18 mouse cellular contexts compared by ENCODE assay signal in genomic region chr17:14252456-14252855, GRCm38 (mm10). TPM values are rescaled to one million over a fixed set of nuclear protein-coding genes. Genes with fewer than 3 reads are reported as not detected.
A peak's percentile ranks its signal among the peaks of the same experiment; 100 is the strongest.
DNase-seq lines count a peak whose midpoint lies in the region; ATAC-seq lines count a peak whose summit lies in the region.
"Had no signal": no experiment of that assay in that cellular context is flagged by ENCODE, and none has a peak within 500 bp of the region (broad histone marks: within the 10 kb centered on the region; RNA-seq: fewer than 3 reads in every experiment).

No protein-coding gene starts in this region.

- no peaks in the 10 kb centered on the region for H3K27me3 ChIP-seq in intestine, embryonic 15.5 days (replicated peaks)
- 0 out of 2 replicates have a peak, but pooled peaks cover 4% of the 10 kb centered on the region for H3K27me3 ChIP-seq in kidney, embryonic 15.5 days
- H3K27me3 ChIP-seq in forebrain, embryonic 11.5 days (ENCODE audit: control insufficient read depth, insufficient read depth, low read length): no peaks in the 10 kb centered on the region
- H3K27me3 ChIP-seq: stomach, embryonic 15.5 days had no signal

- H3K36me3 ChIP-seq in intestine, embryonic 15.5 days: no peaks in the 10 kb centered on the region
- H3K36me3 ChIP-seq in kidney, embryonic 15.5 days: no peaks in the 10 kb centered on the region
- H3K36me3 ChIP-seq in forebrain, embryonic 11.5 days (ENCODE audit: control insufficient read depth, insufficient read depth, low read length): no peaks in the 10 kb centered on the region
- H3K36me3 ChIP-seq: embryonic facial prominence, embryonic 15.5 days; heart, embryonic 15.5 days; stomach, embryonic 15.5 days had no signal

- H3K9ac ChIP-seq in intestine, embryonic 15.5 days: no peak overlapping the region
- no peak overlapping the region for H3K9ac ChIP-seq in kidney, embryonic 15.5 days
- no peak overlapping the region for H3K9ac ChIP-seq in forebrain, embryonic 11.5 days (ENCODE audit: low read length)
- H3K9ac ChIP-seq: embryonic facial prominence, embryonic 15.5 days; heart, embryonic 15.5 days; liver, embryonic 14.5 days; stomach, embryonic 15.5 days had no signal

- no peak overlapping the region for H3K4me3 ChIP-seq in intestine, embryonic 15.5 days (replicated peaks)
- no peak overlapping the region for H3K4me3 ChIP-seq in kidney, embryonic 15.5 days (replicated peaks)
- H3K4me3 ChIP-seq in forebrain, embryonic 11.5 days (ENCODE audit: low read depth, low read length): no peak overlapping the region
- H3K4me3 ChIP-seq: embryonic facial prominence, embryonic 15.5 days; heart, embryonic 15.5 days; megakaryocyte, embryonic 14.5 days; stomach, embryonic 15.5 days had no signal

- intact Hi-C loops in gastrocnemius, postnatal 14 days (cut with DNase I; ENCODE audit: low total_unique reads): no loop called here

- H3K4me1 ChIP-seq in intestine, embryonic 15.5 days (replicated peaks): peaks cover 19% of the 10 kb centered on the region
- H3K4me1 ChIP-seq in kidney, embryonic 15.5 days: peaks cover 25% of the 10 kb centered on the region
- H3K4me1 ChIP-seq in forebrain, embryonic 11.5 days (replicated peaks; ENCODE audit: control insufficient read depth, insufficient read depth, low read length): no peaks in the 10 kb centered on the region

- no peak overlapping the region for H3K27ac ChIP-seq in intestine, embryonic 15.5 days
- no peak overlapping the region for H3K27ac ChIP-seq in kidney, embryonic 15.5 days
- no peak overlapping the region for H3K27ac ChIP-seq in forebrain, embryonic 11.5 days (ENCODE audit: low read depth, low read length)
- H3K27ac ChIP-seq: embryonic facial prominence, embryonic 15.5 days; heart, embryonic 15.5 days; hindbrain, postnatal 0 days; kidney, postnatal 0 days; liver, embryonic 14.5 days; stomach, embryonic 15.5 days had no signal

- ATAC-seq in intestine, embryonic 15.5 days: peak; percentile 39; the same call in 1 of the 2 replicates
- no peak for ATAC-seq in kidney, embryonic 15.5 days (replicated peaks; ENCODE audit: low FRiP score)
- ATAC-seq in forebrain, embryonic 11.5 days (replicated peaks; ENCODE audit: low FRiP score): no peak
- ATAC-seq: hindbrain, postnatal 0 days had no signal

- no peak overlapping the region for H3K4me2 ChIP-seq in intestine, embryonic 15.5 days (replicated peaks)
- H3K4me2 ChIP-seq in kidney, embryonic 15.5 days: no peak overlapping the region
- H3K4me2 ChIP-seq in forebrain, embryonic 11.5 days (ENCODE audit: low read depth, low read length, severe bottlenecking): no peak overlapping the region
- H3K4me2 ChIP-seq: embryonic facial prominence, embryonic 15.5 days; heart, embryonic 15.5 days; stomach, embryonic 15.5 days had no signal

- DNase-seq in kidney, postnatal 10 days: peak; percentile 40
- no peak for DNase-seq in kidney, adult 9 months
- peak; percentile 69 for DNase-seq in NIH3T3 (ENCODE audit: low read depth)
- peak; percentile 50 for DNase-seq in gastrocnemius, postnatal 14 days
- DNase-seq in forebrain, embryonic 11.5 days (ENCODE audit: low spot score): no peak
- DNase-seq: cerebellum, adult 11-12 months; layer of hippocampus, adult 9-11 months had no signal

- H3K9me3 ChIP-seq in intestine, embryonic 15.5 days: no peaks in the 10 kb centered on the region
- H3K9me3 ChIP-seq in kidney, embryonic 15.5 days (replicated peaks): no peaks in the 10 kb centered on the region
- H3K9me3 ChIP-seq in forebrain, embryonic 11.5 days (ENCODE audit: control insufficient read depth, low read length): no peaks in the 10 kb centered on the region
- H3K9me3 ChIP-seq: embryonic facial prominence, embryonic 15.5 days; heart, embryonic 15.5 days; megakaryocyte, embryonic 14.5 days; stomach, embryonic 15.5 days had no signal

- 49% methylated on average over 7 of the region's 7 CpGs for WGBS in intestine, embryonic 15.5 days
- 69% methylated on average over 7 of the region's 7 CpGs for WGBS in kidney, embryonic 15.5 days
- WGBS in forebrain, embryonic 11.5 days: 81% methylated on average over 7 of the region's 7 CpGs

RNA-seq across cellular contexts. Expression of gene Smoc2, which starts 26.9 kb away (rescaled TPM):
- total RNA-seq in gastrocnemius, postnatal 14 days (2021): 10 to 100 TPM; 59.7 to 74.4 TPM
- 122 and 132 TPM in 2 replicates for polyA plus RNA-seq in intestine, embryonic 15.5 days (2015; fragmentation: Nextera tagmentation; extraction: Ambion mirVana)
- polyA plus RNA-seq in kidney, embryonic 15.5 days (2015; fragmentation: Nextera tagmentation; extraction: Ambion mirVana): 73.9 and 89.7 TPM in 2 replicates
- 8.2 and 10.3 TPM in 2 replicates for polyA plus RNA-seq in forebrain, embryonic 11.5 days (2014; fragmentation: Nextera tagmentation; extraction: Ambion mirVana)
- total RNA-seq: common myeloid progenitor, adult 5-6 weeks had no signal

RNA-seq across cellular contexts. Expression of gene Dact2, which starts 48.4 kb away (rescaled TPM):
- 1 to 10 TPM; 2.2 to 3.6 TPM for total RNA-seq in gastrocnemius, postnatal 14 days (2021)
- polyA plus RNA-seq in intestine, embryonic 15.5 days (2015; fragmentation: Nextera tagmentation; extraction: Ambion mirVana): 5.7 and 6.1 TPM in 2 replicates
- 11.8 and 12.9 TPM in 2 replicates for polyA plus RNA-seq in kidney, embryonic 15.5 days (2015; fragmentation: Nextera tagmentation; extraction: Ambion mirVana)
- polyA plus RNA-seq in forebrain, embryonic 11.5 days (2014; fragmentation: Nextera tagmentation; extraction: Ambion mirVana): 0.37 and 0.73 TPM in 2 replicates
- total RNA-seq: common myeloid progenitor, adult 5-6 weeks; monocyte, adult 5-6 weeks had no signal

Comparison
In these comparisons a context has a peak if more than half of its experiments do, and no peak if none do; other contexts are left out.
1. DNase-seq: peak in kidney, postnatal 10 days (single experiment), NIH3T3 (single experiment) and gastrocnemius, postnatal 14 days (single experiment); none in kidney, adult 9 months (single experiment) and forebrain, embryonic 11.5 days (single experiment).